Mouse (Mus musculus) CH12.LX (cell line): ENCODE results near the gene Sgcb. TPM values are rescaled to one million over a fixed set of nuclear protein-coding genes. Genes with fewer than 3 reads are reported as not detected.

ENCODE experiments used
- DNase-seq: peaks from one replicate; pipeline ENCODE4 v3.0.0-alpha.2; 2013; ENCODE audit errors: extremely low read depth
- H3K27ac ChIP-seq: 2 replicates; pipeline ENCODE4 v1.5.1; 2012; ENCODE audit warnings: low read depth, mild to moderate bottlenecking, control low read depth, moderate library complexity; ENCODE audit not compliant: insufficient read depth
- H3K27me3 ChIP-seq: replicated peaks from 2 replicates; pipeline ENCODE3; 2012; ENCODE audit warnings: inconsistent platforms
- H3K36me3 ChIP-seq, 2 experiments: replicated peaks in 1 of 2; 2 replicates each; pipeline versions ENCODE3 to v1.6.1; 2012; ENCODE audit warnings: inconsistent platforms in 1 of 2, low read length in 1 of 2, mild to moderate bottlenecking in 1 of 2, mixed read lengths in 1 of 2, moderate library complexity in 1 of 2; ENCODE audit not compliant: control insufficient read depth in 1 of 2, insufficient read depth in 1 of 2
- H3K4me1 ChIP-seq, 2 experiments: 2 replicates each; pipeline ENCODE4 v1.6.1; 2012; ENCODE audit warnings: inconsistent platforms in 1 of 2, moderate library complexity in 1 of 2; ENCODE audit not compliant: insufficient read depth in 2 of 2, control insufficient read depth in 1 of 2
- H3K4me2 ChIP-seq: 2 replicates; pipeline ENCODE4 v1.6.1; 2012; ENCODE audit warnings: low read depth, mild to moderate bottlenecking, control low read depth; ENCODE audit not compliant: poor library complexity, insufficient read depth, severe bottlenecking
- H3K4me3 ChIP-seq, 3 experiments: fragments of 150-350 bp in 1 of 3; sonication (generic) in 1 of 3; replicated peaks in 1 of 3; 2 replicates each; pipeline versions ENCODE3 to v1.5.1; 2011 to 2012; ENCODE audit warnings: low read depth in 2 of 3, low read length in 2 of 3, mild to moderate bottlenecking in 2 of 3, moderate library complexity in 2 of 3, control low read depth in 1 of 3, improper control_type of control experiment in 1 of 3, inconsistent platforms in 1 of 3, mixed read lengths in 1 of 3; ENCODE audit not compliant: poor library complexity in 1 of 3
- H3K79me2 ChIP-seq: replicated peaks from 2 replicates; pipeline ENCODE4 v1.6.1; 2012; ENCODE audit warnings: mild to moderate bottlenecking, moderate library complexity; ENCODE audit not compliant: control insufficient read depth, poor library complexity, insufficient read depth, severe bottlenecking; ENCODE audit errors: extremely low read depth
- H3K9ac ChIP-seq: 2 replicates; pipeline ENCODE4 v1.6.1; 2012; ENCODE audit warnings: low read depth, mild to moderate bottlenecking, control low read depth, moderate library complexity; ENCODE audit not compliant: insufficient read depth
- H3K9me3 ChIP-seq: replicated peaks from 2 replicates; pipeline ENCODE3; 2012; ENCODE audit warnings: low read length, inconsistent platforms, mixed read lengths
- BHLHE40 ChIP-seq: IDR thresholded peaks from 2 replicates; pipeline ENCODE4 v1.6.1; 2011; ENCODE audit warnings: mild to moderate bottlenecking, low read depth, low read length, improper control_type of control experiment
- CHD1 ChIP-seq: IDR thresholded peaks from 2 replicates; pipeline ENCODE4 v1.6.1; 2012; ENCODE audit warnings: low read depth, low read length, improper control_type of control experiment, inconsistent platforms
- CHD2 ChIP-seq: IDR thresholded peaks from 2 replicates; pipeline ENCODE4 v1.6.1; 2011; ENCODE audit warnings: low read length, improper control_type of control experiment
- CTCF ChIP-seq, 2 experiments: IDR thresholded peaks in 1 of 2; conservative IDR thresholded peaks in 1 of 2; 2 replicates each; pipeline ENCODE4 v1.5.1; 2011 to 2012; ENCODE audit warnings: low read depth in 2 of 2, low read length in 2 of 2, improper control_type of control experiment in 1 of 2, inconsistent platforms in 1 of 2, mild to moderate bottlenecking in 1 of 2, moderate library complexity in 1 of 2
- E2F4 ChIP-seq: IDR thresholded peaks from 2 replicates; pipeline ENCODE4 v1.6.1; 2011; ENCODE audit warnings: low read depth, low read length, improper control_type of control experiment; ENCODE audit not compliant: insufficient replicate concordance
- ELF1 ChIP-seq: IDR thresholded peaks from 2 replicates; pipeline ENCODE4 v1.6.1; 2014; ENCODE audit warnings: low read depth, mild to moderate bottlenecking, inconsistent platforms, low read length, improper control_type of control experiment
- EP300 ChIP-seq: IDR thresholded peaks from 2 replicates; pipeline ENCODE4 v1.6.1; 2011; ENCODE audit warnings: low read length, improper control_type of control experiment
- ETS1 ChIP-seq: conservative IDR thresholded peaks from 2 replicates; pipeline ENCODE4 v1.6.1; 2012; ENCODE audit warnings: low read depth, mild to moderate bottlenecking, inconsistent platforms, low read length, improper control_type of control experiment, moderate library complexity
- GABPA ChIP-seq: IDR thresholded peaks from 2 replicates; pipeline ENCODE4 v1.6.1; 2012; ENCODE audit warnings: low read depth, low read length, improper control_type of control experiment, inconsistent platforms; ENCODE audit not compliant: insufficient replicate concordance
- HCFC1 ChIP-seq: IDR thresholded peaks from 2 replicates; pipeline ENCODE4 v1.6.1; 2012; ENCODE audit warnings: low read depth, mild to moderate bottlenecking, inconsistent platforms, low read length, improper control_type of control experiment
- IRF4 ChIP-seq: IDR thresholded peaks from 2 replicates; pipeline ENCODE4 v1.6.1; 2014; ENCODE audit warnings: low read depth, mild to moderate bottlenecking, inconsistent platforms, low read length, improper control_type of control experiment
- JUN ChIP-seq: IDR thresholded peaks from 2 replicates; pipeline ENCODE4 v1.6.1; 2011; ENCODE audit warnings: low read depth, mild to moderate bottlenecking, low read length, improper control_type of control experiment, moderate library complexity; ENCODE audit not compliant: insufficient read depth
- JUND ChIP-seq: conservative IDR thresholded peaks from 2 replicates; pipeline ENCODE4 v1.6.1; 2011; ENCODE audit warnings: low read depth, low read length, improper control_type of control experiment
- KAT2A ChIP-seq: IDR thresholded peaks from 2 replicates; pipeline ENCODE4 v1.6.1; 2012; ENCODE audit warnings: low read length, improper control_type of control experiment, inconsistent platforms; ENCODE audit not compliant: insufficient replicate concordance
- MAFK ChIP-seq: IDR thresholded peaks from 2 replicates; pipeline ENCODE4 v1.6.1; 2011; ENCODE audit warnings: low read length, improper control_type of control experiment; ENCODE audit not compliant: insufficient replicate concordance
- MAX ChIP-seq: IDR thresholded peaks from 2 replicates; pipeline ENCODE4 v1.6.1; 2011; ENCODE audit warnings: low read length, improper control_type of control experiment
- MAZ ChIP-seq: IDR thresholded peaks from 2 replicates; pipeline ENCODE4 v1.6.1; 2012; ENCODE audit warnings: low read depth, mild to moderate bottlenecking, inconsistent platforms, low read length, improper control_type of control experiment, moderate library complexity
- MEF2A ChIP-seq: IDR thresholded peaks from 2 replicates; pipeline ENCODE4 v1.6.1; 2014; ENCODE audit warnings: low read depth, mild to moderate bottlenecking, inconsistent platforms, low read length, improper control_type of control experiment, borderline replicate concordance
- MXI1 ChIP-seq: IDR thresholded peaks from 2 replicates; pipeline ENCODE4 v1.6.1; 2011; ENCODE audit warnings: mild to moderate bottlenecking, low read depth, low read length, improper control_type of control experiment
- MYC ChIP-seq: IDR thresholded peaks from 2 replicates; pipeline ENCODE4 v1.6.1; 2011; ENCODE audit warnings: low read depth, mild to moderate bottlenecking, improper control_type of control experiment, low read length
- NELFE ChIP-seq: IDR thresholded peaks from 2 replicates; pipeline ENCODE4 v1.6.1; 2011; ENCODE audit warnings: low read depth, low read length, improper control_type of control experiment
- NRF1 ChIP-seq: IDR thresholded peaks from 2 replicates; pipeline ENCODE4 v1.6.1; 2014; ENCODE audit warnings: low read depth, mild to moderate bottlenecking, inconsistent platforms, low read length, improper control_type of control experiment, moderate library complexity
- PAX5 ChIP-seq: IDR thresholded peaks from 2 replicates; pipeline ENCODE4 v1.6.1; 2012; ENCODE audit warnings: low read length, inconsistent platforms, mixed read lengths
- POLR2A ChIP-seq: IDR thresholded peaks from 2 replicates; pipeline ENCODE4 v1.6.1; 2011; ENCODE audit warnings: low read depth, mild to moderate bottlenecking, improper control_type of control experiment, low read length
- POLR2AphosphoS2 ChIP-seq: IDR thresholded peaks from 2 replicates; pipeline ENCODE4 v1.6.1; 2011; ENCODE audit warnings: low read depth, low read length, improper control_type of control experiment
- RAD21 ChIP-seq: IDR thresholded peaks from 2 replicates; pipeline ENCODE4 v1.6.1; 2011; ENCODE audit warnings: low read depth, mild to moderate bottlenecking, low read length, improper control_type of control experiment, moderate library complexity
- RCOR1 ChIP-seq: conservative IDR thresholded peaks from 2 replicates; pipeline ENCODE4 v1.6.1; 2012; ENCODE audit warnings: low read depth, mild to moderate bottlenecking, inconsistent platforms, low read length, improper control_type of control experiment
- SIN3A ChIP-seq: IDR thresholded peaks from 2 replicates; pipeline ENCODE4 v1.6.1; 2012; ENCODE audit warnings: low read length, improper control_type of control experiment, inconsistent platforms
- SMC3 ChIP-seq: IDR thresholded peaks from 2 replicates; pipeline ENCODE4 v1.6.1; 2011; ENCODE audit warnings: low read depth, low read length, improper control_type of control experiment
- TBP ChIP-seq: conservative IDR thresholded peaks from 2 replicates; pipeline ENCODE4 v1.6.1; 2011; ENCODE audit warnings: low read depth, low read length, improper control_type of control experiment
- TCF12 ChIP-seq: IDR thresholded peaks from 2 replicates; pipeline ENCODE4 v1.6.1; 2014; ENCODE audit warnings: low read depth, mild to moderate bottlenecking, inconsistent platforms, low read length, improper control_type of control experiment
- UBTF ChIP-seq: IDR thresholded peaks from 2 replicates; pipeline ENCODE4 v1.6.1; 2012; ENCODE audit warnings: low read depth, mild to moderate bottlenecking, inconsistent platforms, low read length, improper control_type of control experiment, moderate library complexity
- USF1 ChIP-seq: IDR thresholded peaks from 2 replicates; pipeline ENCODE4 v1.6.1; 2014; ENCODE audit warnings: low read depth, mild to moderate bottlenecking, inconsistent platforms, low read length, improper control_type of control experiment
- USF2 ChIP-seq: conservative IDR thresholded peaks from 2 replicates; pipeline ENCODE4 v1.6.1; 2011; ENCODE audit warnings: low read depth, low read length, improper control_type of control experiment
- ZC3H11A ChIP-seq: IDR thresholded peaks from 2 replicates; pipeline ENCODE4 v1.6.1; 2012; ENCODE audit warnings: low read depth, mild to moderate bottlenecking, inconsistent platforms, low read length, improper control_type of control experiment
- ZKSCAN1 ChIP-seq: IDR thresholded peaks from 2 replicates; pipeline ENCODE4 v1.6.1; 2012; ENCODE audit warnings: low read depth, inconsistent platforms, low read length, improper control_type of control experiment, borderline replicate concordance
- ZMIZ1 ChIP-seq: IDR thresholded peaks from 2 replicates; pipeline ENCODE4 v1.6.1; 2012; ENCODE audit warnings: low read depth, mild to moderate bottlenecking, inconsistent platforms, low read length, improper control_type of control experiment
- ZNF384 ChIP-seq: IDR thresholded peaks from 2 replicates; pipeline ENCODE4 v1.6.1; 2012; ENCODE audit warnings: low read depth, low read length, improper control_type of control experiment, inconsistent platforms
- dilution Hi-C: fragments of 300-500 bp; cut with MboI; formaldehyde crosslinking; loops from 2 replicates; pipeline ENCODE4 v1.14.3; 2020; ENCODE audit warnings: low sequenced_read_pairs; ENCODE audit not compliant: extremely low pct_unique_long_range_greater_than_20kb, extremely low pct_ligation_motif_present
- in situ Hi-C: fragments of 300-500 bp; cut with MboI; formaldehyde crosslinking; loops from 3 replicates; pipeline ENCODE4 v1.14.3; 2019; ENCODE audit warnings: low sequenced_read_pairs, low pct_ligation_motif_present, low pct_unique_long_range_greater_than_20kb, mixed read lengths
- polyA plus RNA-seq: library from polyadenylated mRNA; unstranded; fragments of >175 nt; gene quantifications from 2 replicates; pipeline ENCODE4 v1.2.1, GENCODE M21; 2012; ENCODE audit warnings: low read depth; ENCODE audit not compliant: insufficient read length
- total RNA-seq, 2 experiments: library from RNA; depleted of rRNA; stranded (reverse); fragments of 300-350 nt in 1 of 2; fragments of >200 nt in 1 of 2; gene quantifications; 2 replicates each; pipeline ENCODE4 v1.2.3; 2012 to 2014

Sgcb gene
- total RNA-seq (2012; rRNA removed) (2.6 TPM in 2 replicates), total RNA-seq (2014; rRNA removed) (4.6 and 4.7 TPM in 2 replicates), polyA plus RNA-seq (8.5 and 10.4 TPM in 2 replicates)

GRCm38 (mm10) chr5:73647261-73647900, at the start of gene Sgcb:
Gene Sgcb (minus strand): TSS chr5:73647790.
- Histone ChIP-seq H3K9ac (peak within 1 kb of the TSS; percentile 54), H3K79me2 (no peaks in the 10 kb centered on the region), H3K4me2 (peak within 1 kb of the TSS; percentile 83), H3K27me3 (peaks cover 10% of the 10 kb centered on the region), H3K4me3 (peak within 1 kb of the TSS; percentile 64 to 83 (median 74)), H3K9me3 (no peaks in the 10 kb centered on the region), H3K4me1 (peaks cover 0 to 14% of the 10 kb centered on the region in 2 experiments; a peak in 2 of 4 replicates), H3K27ac (no peak within 1 kb of the TSS), H3K36me3 (peaks cover 0 to 19% of the 10 kb centered on the region in 2 experiments)
- peak; percentile 73 for DNase-seq
- dilution Hi-C loops = no loop called here
- peak; percentile 0; the same call in 1 of the 2 replicates for TF ChIP-seq SIN3A
- TF ChIP-seq CHD2 = no peak
- TF ChIP-seq ELF1 = no peak
- peak; percentile 57; the same call in 1 of the 2 replicates for TF ChIP-seq NELFE
- peak; percentile 85 for TF ChIP-seq TCF12
- TF ChIP-seq SMC3 = no peak
- TF ChIP-seq EP300 = no peak
- no peak for TF ChIP-seq IRF4
- no peak for TF ChIP-seq MEF2A
- TF ChIP-seq ZC3H11A = no peak
- no peak for TF ChIP-seq CTCF (conservative IDR thresholded peaks at IDR 0.05 in 1 of 2, IDR thresholded peaks at IDR 0.05 in 1 of 2; ENCODE audit: low read depth in 2 of 2, low read length in 2 of 2)
- no peak for TF ChIP-seq JUND
- no peak for TF ChIP-seq ZKSCAN1
- TF ChIP-seq ZMIZ1 = no peak
- TF ChIP-seq BHLHE40 = no peak
- TF ChIP-seq TBP = no peak
- TF ChIP-seq JUN = no peak
- TF ChIP-seq POLR2AphosphoS2 = no peak
- no peak for TF ChIP-seq MAZ
- TF ChIP-seq MAX = no peak
- TF ChIP-seq ZNF384 = no peak
- TF ChIP-seq UBTF = no peak
- no peak for TF ChIP-seq MYC
- TF ChIP-seq MAFK = no peak
- no peak for TF ChIP-seq GABPA
- TF ChIP-seq POLR2A = peak; percentile 71; the same call in 1 of the 2 replicates
- no peak for TF ChIP-seq CHD1
- TF ChIP-seq KAT2A = no peak
- TF ChIP-seq RCOR1 = no peak
- TF ChIP-seq NRF1 = peak; percentile 94
- no peak for TF ChIP-seq HCFC1
- no peak for TF ChIP-seq USF2
- TF ChIP-seq E2F4 = no peak
- no peak for TF ChIP-seq RAD21
- no peak for TF ChIP-seq PAX5
- no peak for TF ChIP-seq USF1
- TF ChIP-seq MXI1 = peak; percentile 21; the same call in 1 of the 2 replicates
- no peak for TF ChIP-seq ETS1
- in situ Hi-C loops = no loop called here
